Mouse (Mus musculus) liver, embryonic 14.5 days (tissue): Measurements from ENCODE around the gene Ndufb4.

ENCODE experiments used
- CTCF ChIP-seq: IDR thresholded peaks from 2 replicates; pipeline ENCODE4 v1.5.1; 2016; ENCODE audit warnings: antibody characterized with exemption, low read depth, control low read depth
- EP300 ChIP-seq: IDR thresholded peaks from 2 replicates; pipeline ENCODE4 v1.6.1; 2016; ENCODE audit warnings: antibody characterized with exemption, low read depth

- TF ChIP-seq CTCF (no peak), EP300 (no peak)
Measured at GRCm38 (mm10) chr16:37690465-37690864, 36.2 kb upstream of the Ndufb4 start.
